Mouse (Mus musculus) spleen, adult 2 months (tissue): ENCODE measurements at regions not wholly inside any gene's neighbourhood (a gene's known extent, or its start where the extent isn't known, plus 50 kb on each side); places are given as distances from the start of the nearest gene placed in this dataset.

Experiments
- CTCF ChIP-seq: fragments of 200-500 bp; IDR thresholded peaks from 2 replicates; pipeline ENCODE4 v1.5.1; 2011; ENCODE audit warnings: mild to moderate bottlenecking, inconsistent platforms; ENCODE audit not compliant: insufficient read depth, insufficient read length, insufficient replicate concordance; ENCODE audit errors: extremely low read depth
- POLR2A ChIP-seq: fragments of 200-500 bp; IDR thresholded peaks from 2 replicates; pipeline ENCODE4 v1.6.1; 2011; ENCODE audit warnings: low read depth, low read length, inconsistent platforms

- no peak for TF ChIP-seq POLR2A
- TF ChIP-seq CTCF, result no peak
Measured at GRCm38 (mm10) chr8:9133758-9134157, 443.4 kb upstream of the Arglu1 start.
